Mouse (Mus musculus) forebrain, postnatal 0 days (tissue): ENCODE measurements around the gene Kctd18. TPM values are rescaled to one million over a fixed set of nuclear protein-coding genes. Genes with fewer than 3 reads are reported as not detected.
A peak's percentile ranks its signal among the peaks of the same experiment; 100 is the strongest.

Source experiments
- ATAC-seq: fragments of 200-750 bp; cut with Nextera tagmentation; 2 replicates; pipeline ENCODE4 v1.8.0; 2017; ENCODE audit warnings: mild to moderate bottlenecking, moderate library complexity
- DNase-seq: peaks from one replicate; pipeline ENCODE4 v3.0.0-alpha.2; 2015
- H3K27ac ChIP-seq: fragments of 300-500 bp; sonication (generic); 2 replicates; pipeline ENCODE4 v1.5.1; 2014; ENCODE audit warnings: low read depth, mild to moderate bottlenecking, antibody characterized with exemption, low read length, moderate library complexity, mixed read lengths
- H3K27me3 ChIP-seq: fragments of 300-500 bp; sonication (generic); 2 replicates; pipeline ENCODE4 v1.6.1; 2014; ENCODE audit warnings: mild to moderate bottlenecking, low read length, mixed read lengths; ENCODE audit not compliant: insufficient read depth
- H3K36me3 ChIP-seq: fragments of 300-500 bp; sonication (generic); 2 replicates; pipeline ENCODE4 v1.6.1; 2014; ENCODE audit warnings: mild to moderate bottlenecking, moderate library complexity; ENCODE audit not compliant: insufficient read depth
- H3K4me1 ChIP-seq: fragments of 300-500 bp; sonication (generic); 2 replicates; pipeline ENCODE4 v1.6.1; 2014; ENCODE audit warnings: antibody characterized with exemption; ENCODE audit not compliant: insufficient read depth
- H3K4me2 ChIP-seq: fragments of 300-500 bp; sonication (generic); 2 replicates; pipeline ENCODE4 v1.6.1; 2014; ENCODE audit warnings: low read depth, mild to moderate bottlenecking, moderate library complexity
- H3K4me3 ChIP-seq: fragments of 300-500 bp; sonication (generic); 2 replicates; pipeline ENCODE4 v1.5.1; 2014; ENCODE audit warnings: low read depth, low read length, mixed read lengths
- H3K9ac ChIP-seq: fragments of 300-500 bp; sonication (generic); 2 replicates; pipeline ENCODE4 v1.6.1; 2014; ENCODE audit warnings: mild to moderate bottlenecking
- H3K9me3 ChIP-seq: fragments of 300-500 bp; sonication (generic); 2 replicates; pipeline ENCODE4 v1.6.1; 2016; ENCODE audit warnings: low read length
- CTCF ChIP-seq: sonication (generic); IDR thresholded peaks from 2 replicates; pipeline ENCODE4 v1.5.1; 2016; ENCODE audit warnings: antibody characterized with exemption, control low read depth, low read depth
- WGBS: fragments of 180-500 bp; shearing (Covaris S2); extraction: QIAGEN DNeasy Blood & Tissue Kit; methylation state at CpG from one replicate; pipeline ENCODE4 v1.1.7; 2014; 5-methylcytosine and 5-hydroxymethylcytosine counted together
- polyA plus RNA-seq: library from polyadenylated mRNA; unstranded; fragments of >200 nt; fragmentation: Nextera tagmentation; extraction: Ambion mirVana; gene quantifications from 2 replicates; pipeline ENCODE4 v1.2.1, GENCODE M21; 2015
- total RNA-seq: library from RNA; depleted of rRNA; stranded (reverse); fragments of >200 nt; gene quantifications from 2 replicates; pipeline ENCODE4 v1.2.3, GENCODE M21; 2014

Gene Kctd18
- total and polyA plus RNA-seq, 2 experiments from 2014 or later = 27.5 to 57.6 TPM

GRCm38 (mm10) chr1:57995432-57996132 is 23.2 kb downstream of the Kctd18 start, which contains the start of gene Sgo2a:
TSS of gene Sgo2a (plus strand) at chr1:57995971.
- DNase-seq = peak; percentile 99
- Histone ChIP-seq H3K4me2 (peak within 1 kb of the TSS; percentile 97), H3K27me3 (no peaks in the 10 kb centered on the region), H3K4me3 (peak within 1 kb of the TSS; percentile 85), H3K9me3 (no peaks in the 10 kb centered on the region), H3K4me1 (peaks cover 4% of the 10 kb centered on the region; the same call in 1 of the 2 replicates), H3K27ac (peak within 1 kb of the TSS; percentile 96), H3K9ac (peak within 1 kb of the TSS; percentile 75), H3K36me3 (no peaks in the 10 kb centered on the region)
- peak; percentile 4; the same call in 1 of the 2 replicates for TF ChIP-seq CTCF
- ATAC-seq = peak; percentile 100
- WGBS = 6% methylated on average over 30 of the region's 30 CpGs

DNA sequence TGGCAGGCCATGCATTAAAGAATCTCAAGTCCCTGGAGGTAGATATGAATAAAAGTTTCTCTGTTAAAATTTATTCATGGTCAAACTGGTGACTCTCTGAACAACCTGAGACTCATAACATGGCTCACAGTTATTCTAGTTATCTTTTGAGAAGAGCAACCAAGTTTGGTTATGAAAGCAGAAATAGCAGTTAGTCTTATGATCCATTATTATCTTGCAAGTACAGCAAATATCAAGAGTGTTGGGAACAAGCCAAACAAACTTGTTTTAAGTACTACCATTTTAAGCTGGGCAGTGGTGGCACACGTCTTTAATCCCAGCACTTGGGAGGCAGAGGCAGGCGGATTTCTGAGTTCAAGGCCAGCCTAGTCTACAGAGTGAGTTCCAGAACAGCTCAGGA is 27.5 kb downstream of the Kctd18 start:
- H3K4me3 ChIP-seq = no peak overlapping the region
- H3K27ac ChIP-seq = no peak overlapping the region
- H3K36me3 ChIP-seq = no peaks in the 10 kb centered on the region
- ATAC-seq (no peak), DNase-seq (no peak)
- no peaks in the 10 kb centered on the region for H3K27me3 ChIP-seq
- no peak overlapping the region for H3K4me2 ChIP-seq
- WGBS = 79% methylated on average over 2 of the region's 2 CpGs
- no peak overlapping the region for H3K9ac ChIP-seq
- H3K9me3 ChIP-seq = no peaks in the 10 kb centered on the region
- no peak for TF ChIP-seq CTCF
- peaks cover 1% of the 10 kb centered on the region; the same call in 1 of the 2 replicates for H3K4me1 ChIP-seq

DNA sequence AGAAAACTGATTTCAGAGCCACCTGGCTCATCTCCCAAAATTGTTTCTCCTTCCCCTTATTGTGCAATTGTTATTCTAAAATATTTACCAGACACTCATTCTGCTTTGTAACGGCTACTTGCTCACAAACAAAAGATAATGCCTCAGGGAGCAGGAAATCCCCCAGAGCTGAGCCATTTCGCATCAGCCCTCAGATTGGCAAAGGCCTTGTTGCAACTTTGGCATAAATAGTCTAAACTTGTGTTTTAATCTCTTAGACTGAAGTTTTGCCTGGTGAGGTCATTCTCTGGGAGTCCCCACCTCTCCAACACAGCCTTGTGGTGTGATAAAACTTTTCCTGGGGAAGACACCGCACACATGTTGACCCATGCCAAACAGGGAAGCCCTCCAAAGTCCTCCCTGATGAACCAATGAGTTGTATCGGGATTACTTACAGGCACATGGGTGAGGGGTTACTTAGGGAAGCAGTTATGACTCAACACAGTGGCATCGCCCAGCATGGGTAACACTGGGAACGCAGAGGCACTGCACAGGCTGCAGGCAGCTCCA is 29.6 kb downstream of the Kctd18 start:
- TF ChIP-seq CTCF = no peak
- H3K9ac ChIP-seq = no peak overlapping the region
- H3K4me2 ChIP-seq = no peak overlapping the region
- ATAC-seq (no peak), DNase-seq (no peak)
- H3K9me3 ChIP-seq = no peaks in the 10 kb centered on the region
- H3K4me3 ChIP-seq = no peak overlapping the region
- no peaks in the 10 kb centered on the region for H3K4me1 ChIP-seq
- H3K27me3 ChIP-seq = no peaks in the 10 kb centered on the region
- 33% methylated on average over 6 of the region's 6 CpGs for WGBS
- H3K36me3 ChIP-seq = no peaks in the 10 kb centered on the region
- H3K27ac ChIP-seq = no peak overlapping the region

GRCm38 (mm10) chr1:57976860-57977259 is 41.9 kb downstream of the Kctd18 start:
- no peaks in the 10 kb centered on the region for H3K27me3 ChIP-seq
- ATAC-seq = no peak
- H3K4me2 ChIP-seq = no peak overlapping the region
- WGBS = 95% methylated on average over 3 of the region's 3 CpGs
- no peaks in the 10 kb centered on the region for H3K36me3 ChIP-seq
- H3K4me1 ChIP-seq = no peaks in the 10 kb centered on the region
- H3K4me3 ChIP-seq = no peak overlapping the region
- no peak for DNase-seq
- TF ChIP-seq CTCF = no peak
- H3K9me3 ChIP-seq = no peaks in the 10 kb centered on the region
- H3K27ac ChIP-seq = no peak overlapping the region
- no peak overlapping the region for H3K9ac ChIP-seq

DNA sequence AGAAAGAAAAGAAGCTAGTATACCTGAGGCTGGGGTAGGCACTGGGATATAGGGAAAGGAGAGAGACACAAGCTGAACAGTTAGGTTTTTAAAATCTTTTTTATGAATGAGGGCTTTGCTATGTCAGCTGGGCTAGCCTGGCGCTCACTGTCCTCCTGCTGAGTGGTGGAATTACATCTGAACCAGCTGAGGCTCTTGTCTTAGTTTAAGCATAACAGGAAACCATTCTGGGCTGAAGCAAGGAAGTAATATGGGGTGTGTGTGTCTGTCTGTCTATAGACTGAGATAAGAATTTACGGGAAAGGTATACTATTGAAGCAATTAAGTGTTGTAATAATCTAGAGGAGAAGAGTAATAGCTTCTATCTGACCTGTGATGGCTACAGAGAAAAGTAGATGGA is 47.2 kb downstream of the Kctd18 start:
- Histone ChIP-seq H3K4me1 (peaks cover 8% of the 10 kb centered on the region; the same call in 1 of the 2 replicates), H3K4me3 (no peak overlapping the region), H3K9ac (no peak overlapping the region), H3K4me2 (no peak overlapping the region), H3K27ac (no peak overlapping the region), H3K36me3 (0 out of 2 replicates have a peak, but pooled peaks cover 1% of the 10 kb centered on the region), H3K9me3 (no peaks in the 10 kb centered on the region), H3K27me3 (no peaks in the 10 kb centered on the region)
- TF ChIP-seq CTCF = no peak
- ATAC-seq (no peak), DNase-seq (no peak)
- 92% methylated on average over 2 of the region's 2 CpGs for WGBS

- ATAC-seq (peak; percentile 98), DNase-seq (peak; percentile 96)
- H3K27ac ChIP-seq = peak overlapping the region; percentile 84
- no peaks in the 10 kb centered on the region for H3K27me3 ChIP-seq
- peak; percentile 92 for TF ChIP-seq CTCF
- peak overlapping the region; percentile 91 for H3K4me3 ChIP-seq
- peaks cover 8% of the 10 kb centered on the region; the same call in 1 of the 2 replicates for H3K4me1 ChIP-seq
- WGBS = under 1% methylated on average over 64 of the region's 65 CpGs
- peak overlapping the region; percentile 91 for H3K9ac ChIP-seq
- H3K4me2 ChIP-seq = peak overlapping the region; percentile 69
- peaks cover 9% of the 10 kb centered on the region; the same call in 1 of the 2 replicates for H3K36me3 ChIP-seq
- no peaks in the 10 kb centered on the region for H3K9me3 ChIP-seq
Observed at GRCm38 (mm10) chr1:57969327-57970271, 49.2 kb downstream of the Kctd18 start.
